Comparison of ENCODE assay signal across 29 mouse cellular contexts in genomic region chr4:107541821-107542220, GRCm38 (mm10).
DNase-seq lines count a peak whose midpoint lies in the region; TF ChIP-seq lines count a peak whose summit lies in the region.
"Had no signal": no experiment of that assay in that cellular context is flagged by ENCODE, and none has a peak within 500 bp of the region (broad histone marks: within the 10 kb centered on the region; RNA-seq: fewer than 3 reads in every experiment).

No protein-coding gene starts in this region.

- no peak overlapping the region for H3K9ac ChIP-seq in MEL (ENCODE audit: control insufficient read depth, low read depth, low read length, poor library complexity, severe bottlenecking)
- H3K9ac ChIP-seq: embryonic facial prominence, embryonic 12.5 days; forebrain, embryonic 15.5 days; heart, embryonic 15.5 days; hindbrain, embryonic 12.5 days; intestine, embryonic 15.5 days; liver, embryonic 14.5 days; midbrain, embryonic 15.5 days; neural tube, embryonic 12.5 days had no signal

- no peak for TF ChIP-seq EP300 in MEL (IDR thresholded peaks at IDR 0.05; ENCODE audit: low read depth in 1 of 2, low read length in 2 of 2)

- peaks cover 6% of the 10 kb centered on the region for H3K27me3 ChIP-seq in heart, embryonic 10.5 days (ENCODE audit: insufficient read depth, poor library complexity, severe bottlenecking)
- no peaks in the 10 kb centered on the region for H3K27me3 ChIP-seq in MEL (ENCODE audit: control insufficient read depth in 1 of 2, insufficient read depth in 2 of 2, low read length in 2 of 2)
- H3K27me3 ChIP-seq: CH12.LX; embryonic facial prominence, embryonic 12.5 days; forebrain, embryonic 15.5 days; hindbrain, embryonic 12.5 days; midbrain, embryonic 15.5 days; neural tube, embryonic 12.5 days; Patski had no signal

- peak; percentile 40 to 64 for DNase-seq in adrenal gland, adult (ENCODE audit: inconsistent age in 2 of 2, low spot score in 1 of 2)
- DNase-seq in adrenal gland, adult 8-10 months = no peak
- peak; percentile 73 for DNase-seq in heart, embryonic 10.5 days (ENCODE audit: low spot score)
- DNase-seq in heart, adult 8-10 months (ENCODE audit: low spot score) = no peak
- peak; percentile 37 for DNase-seq in testis, postnatal 10 days (ENCODE audit: low spot score)
- DNase-seq in testis, postnatal 14 days (ENCODE audit: low spot score) = no peak
- peak; percentile 21 for DNase-seq in MEL (ENCODE audit: low read depth, low spot score)
- DNase-seq in natural killer cell, adult 2 months (ENCODE audit: low spot score in 2 of 2) = no peak
- DNase-seq: cerebellum, adult 11-12 months; cerebellum, adult 9-11 months; embryo, embryonic 11 days; kidney, adult 2 months; layer of hippocampus, postnatal 36 days; left cerebral cortex, postnatal 4 days; lung, adult 2 months; thymus, postnatal 14 days had no signal

- H3K79me2 ChIP-seq in MEL (ENCODE audit: control insufficient read depth, insufficient read depth, low read length, poor library complexity) = no peaks in the 10 kb centered on the region

- TF ChIP-seq CTCF in MEL (IDR thresholded peaks at IDR 0.05 in 2 of 3, conservative IDR thresholded peaks at IDR 0.05 in 1 of 3; ENCODE audit: control insufficient read depth in 1 of 3, insufficient read depth in 1 of 3, low read depth in 2 of 3, low read length in 3 of 3, poor library complexity in 1 of 3, severe bottlenecking in 1 of 3) = no peak

- no peak for TF ChIP-seq RAD21 in MEL (IDR thresholded peaks at IDR 0.05; ENCODE audit: low read depth, low read length)

- H3K4me3 ChIP-seq in heart, embryonic 10.5 days = no peak overlapping the region
- no peak overlapping the region for H3K4me3 ChIP-seq in MEL (ENCODE audit: control insufficient read depth in 1 of 2, insufficient read depth in 1 of 2, low read depth in 2 of 2, low read length in 2 of 2)
- H3K4me3 ChIP-seq: embryonic facial prominence, embryonic 12.5 days; forebrain, embryonic 15.5 days; heart, embryonic 15.5 days; hindbrain, embryonic 12.5 days; intestine, embryonic 15.5 days; midbrain, embryonic 10.5 days; midbrain, embryonic 15.5 days; neural tube, embryonic 12.5 days had no signal

- no peaks in the 10 kb centered on the region for H3K9me3 ChIP-seq in heart, embryonic 10.5 days
- no peaks in the 10 kb centered on the region for H3K9me3 ChIP-seq in MEL (replicated peaks; ENCODE audit: insufficient read depth, low read length)
- H3K9me3 ChIP-seq: embryonic facial prominence, embryonic 12.5 days; forebrain, embryonic 15.5 days; heart, embryonic 15.5 days; hindbrain, embryonic 12.5 days; intestine, embryonic 15.5 days; midbrain, embryonic 10.5 days; midbrain, embryonic 15.5 days; neural tube, embryonic 12.5 days had no signal

- peaks cover 24% of the 10 kb centered on the region for H3K4me1 ChIP-seq in heart, embryonic 10.5 days
- peaks cover 0 to 3% of the 10 kb centered on the region in 2 experiments; a peak in 1 of 4 replicates for H3K4me1 ChIP-seq in MEL (ENCODE audit: control insufficient read depth in 1 of 2, insufficient read depth in 2 of 2, low read length in 2 of 2)

- WGBS in heart, embryonic 10.5 days = 37% methylated on average over 4 of the region's 4 CpGs

- TF ChIP-seq POLR2A in MEL (IDR thresholded peaks at IDR 0.05; ENCODE audit: control insufficient read depth in 1 of 2, insufficient read depth in 1 of 2, low read depth in 1 of 2, low read length in 2 of 2, poor library complexity in 1 of 2) = no peak

- no peak overlapping the region for H3K27ac ChIP-seq in heart, embryonic 10.5 days
- H3K27ac ChIP-seq in MEL (ENCODE audit: control insufficient read depth, low read depth, low read length) = no peak overlapping the region
- H3K27ac ChIP-seq: embryonic facial prominence, embryonic 12.5 days; forebrain, embryonic 15.5 days; heart, embryonic 15.5 days; hindbrain, embryonic 12.5 days; hindbrain, postnatal 0 days; intestine, embryonic 15.5 days; kidney, postnatal 0 days; liver, embryonic 14.5 days; midbrain, embryonic 10.5 days; midbrain, embryonic 15.5 days; neural tube, embryonic 12.5 days had no signal

- H3K36me3 ChIP-seq in heart, embryonic 10.5 days = no peaks in the 10 kb centered on the region
- H3K36me3 ChIP-seq in MEL (ENCODE audit: control insufficient read depth in 1 of 2, insufficient read depth in 2 of 2, low read length in 2 of 2) = no peaks in the 10 kb centered on the region
- H3K36me3 ChIP-seq: embryonic facial prominence, embryonic 12.5 days; forebrain, embryonic 15.5 days; heart, embryonic 15.5 days; hindbrain, embryonic 12.5 days; intestine, embryonic 15.5 days; midbrain, embryonic 10.5 days; midbrain, embryonic 15.5 days; neural tube, embryonic 12.5 days had no signal

TF ChIP-seq in MEL, 35 proteins besides CTCF, POLR2A, EP300 and RAD21:
- no peak for TF ChIP-seq ZKSCAN1 (IDR thresholded peaks at IDR 0.05; ENCODE audit: low read depth, low read length)
- TF ChIP-seq TAL1 (IDR thresholded peaks at IDR 0.05; ENCODE audit: low read length) = peak; percentile 53

Comparison
In these comparisons a context has a peak if more than half of its experiments do, and no peak if none do; other contexts are left out.
1. DNase-seq: peak in adrenal gland, adult (2 of 2), heart, embryonic 10.5 days (single experiment), testis, postnatal 10 days (single experiment) and MEL (single experiment); none in adrenal gland, adult 8-10 months (single experiment), heart, adult 8-10 months (single experiment), testis, postnatal 14 days (single experiment) and natural killer cell, adult 2 months (0 of 2).